Mouse (Mus musculus): Measurements from ENCODE around the gene Ufl1. TPM values are rescaled to one million over a fixed set of nuclear protein-coding genes. Genes with fewer than 3 reads are reported as not detected.

The Ufl1 gene
- total RNA-seq, 2 experiments from 2014 or later: 28.7 to 29.1 TPM

Other genes with a start within 250 kb of the Ufl1 start
- 1 to 10 TPM in 1 of 2 experiments, under 1 TPM in 1; 0.99 to 1.2 TPM for gene Fhl5, start 38.9 kb downstream of the Ufl1 start, total RNA-seq (2021)

Data from layer of hippocampus, postnatal 14 days (tissue).